Mouse (Mus musculus) thymus, adult 2 months (tissue): ENCODE measurements around the gene Ric1.

ENCODE experiments used
- CTCF ChIP-seq: fragments of 200-500 bp; IDR thresholded peaks from 2 replicates; pipeline ENCODE4 v1.5.1; 2012; ENCODE audit warnings: mild to moderate bottlenecking, control low read depth, low read length, moderate library complexity, borderline replicate concordance; ENCODE audit not compliant: control insufficient read depth, poor library complexity, insufficient read depth; ENCODE audit errors: extremely low read depth
- POLR2A ChIP-seq: fragments of 200-500 bp; IDR thresholded peaks from 2 replicates; pipeline ENCODE4 v1.6.1; 2012; ENCODE audit warnings: mild to moderate bottlenecking, low read length, control low read depth, moderate library complexity; ENCODE audit not compliant: control insufficient read depth, poor library complexity, insufficient read depth; ENCODE audit errors: extremely low read depth

- TF ChIP-seq CTCF (no peak), POLR2A (peak; percentile 75)
These were observed at the start of gene Ric1 for GRCm38 (mm10) chr19:29521637-29522435.
